Mouse (Mus musculus): ENCODE measurements around the gene Trim47.
A peak's percentile ranks its signal among the peaks of the same experiment; 100 is the strongest.

Trim47 gene

DNA sequence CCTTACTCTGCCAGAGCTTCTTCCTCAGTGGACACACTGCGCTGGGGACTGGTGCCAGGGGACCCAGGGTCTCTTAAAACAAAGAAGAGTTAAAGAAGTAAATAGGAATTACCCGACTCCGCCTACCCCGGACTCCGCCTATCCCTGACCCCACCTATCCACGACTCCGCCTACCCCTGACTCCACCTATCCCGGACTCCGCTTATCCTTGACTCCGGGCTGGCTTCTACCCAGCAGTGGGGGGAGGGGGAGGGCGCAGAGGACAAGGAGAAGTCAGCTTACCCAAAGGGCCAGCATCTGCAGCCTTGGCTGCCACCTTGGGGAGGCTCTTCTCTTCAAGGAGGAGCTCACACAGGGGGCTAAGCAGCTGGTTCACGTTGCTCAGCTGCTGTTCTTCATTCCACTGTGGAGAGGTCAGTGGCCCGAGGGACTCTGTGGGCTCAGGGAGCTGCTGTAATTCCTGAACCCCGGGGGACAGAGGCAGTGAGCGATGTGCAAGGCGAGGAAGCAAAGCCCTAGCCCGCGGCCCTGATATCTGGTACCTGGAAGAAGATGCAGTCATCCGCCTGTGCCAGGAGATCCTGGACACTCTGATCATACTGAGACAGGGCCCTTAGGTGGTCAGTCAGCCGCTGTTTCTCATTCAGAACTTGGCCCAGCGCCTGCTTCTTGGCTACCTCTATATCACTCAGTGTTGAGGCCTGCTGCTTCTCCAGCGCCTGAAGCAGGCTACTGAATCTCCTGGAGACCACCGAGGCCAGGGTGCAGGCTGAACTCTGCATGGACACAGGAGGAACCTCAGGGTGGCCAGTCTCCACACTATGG lies at the start of gene Trim47:
TSS of gene Trim47 (minus strand) at position 55 of the 825 bp plus-strand sequence.
- DNase-seq (ENCODE audit: low read depth in 1 of 2, low spot score in 2 of 2): no peak

DNA sequence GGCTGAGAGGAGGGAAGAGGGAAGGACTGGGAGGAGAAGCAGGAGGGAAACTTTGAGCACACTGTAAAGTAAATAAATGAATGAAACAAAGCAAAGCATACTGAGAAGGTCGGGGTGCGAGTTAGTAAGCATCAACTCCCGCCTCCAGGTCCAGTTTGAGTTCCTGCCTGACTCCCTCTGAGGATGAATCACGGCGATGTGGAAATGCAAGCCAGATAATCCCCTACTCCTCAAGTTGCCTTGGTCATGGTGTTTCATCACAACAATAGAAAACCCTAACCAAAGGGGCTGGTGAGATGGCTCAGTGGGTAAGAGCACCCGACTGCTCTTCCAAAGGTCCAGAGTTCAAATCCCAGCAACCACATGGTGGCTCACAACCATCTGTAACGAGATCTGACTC lies 49.0 kb upstream of the Trim47 start:
- DNase-seq (ENCODE audit: low read depth in 1 of 2, low spot score in 2 of 2): no peak

DNA sequence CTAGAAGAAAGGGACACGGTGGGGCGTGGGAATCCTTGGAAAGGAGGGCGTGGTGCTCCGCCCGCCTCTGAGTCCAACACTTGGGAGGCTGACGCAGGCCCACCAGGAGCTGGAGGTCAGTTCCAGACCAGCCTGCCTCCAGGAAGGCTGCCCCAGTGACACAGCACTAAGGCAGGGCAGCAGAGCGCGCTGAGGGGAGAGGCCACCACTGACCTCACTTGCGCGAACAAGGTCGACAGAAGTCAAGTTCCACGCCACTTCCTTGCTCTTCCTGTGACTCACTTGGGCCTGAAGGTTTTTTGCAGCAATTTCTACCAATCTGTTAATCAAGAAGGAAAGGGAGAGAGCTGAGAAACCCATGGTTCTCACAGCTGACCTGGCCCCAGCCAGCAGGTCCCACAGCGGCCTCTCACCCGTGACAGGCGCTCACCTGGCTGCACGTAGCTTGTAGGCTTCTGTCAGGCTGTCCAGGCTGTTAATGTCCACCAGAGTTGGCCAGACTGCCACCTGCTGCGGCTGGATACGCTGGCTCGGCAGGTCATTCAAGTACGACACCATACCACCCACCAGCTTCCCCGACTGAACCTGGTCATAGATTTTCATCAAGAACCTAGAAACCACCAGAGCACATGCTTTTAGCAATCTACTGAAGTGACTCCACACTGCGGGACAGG lies 47.9 kb upstream of the Trim47 start:
- DNase-seq (ENCODE audit: low read depth in 1 of 2, low spot score in 2 of 2): no peak

DNA sequence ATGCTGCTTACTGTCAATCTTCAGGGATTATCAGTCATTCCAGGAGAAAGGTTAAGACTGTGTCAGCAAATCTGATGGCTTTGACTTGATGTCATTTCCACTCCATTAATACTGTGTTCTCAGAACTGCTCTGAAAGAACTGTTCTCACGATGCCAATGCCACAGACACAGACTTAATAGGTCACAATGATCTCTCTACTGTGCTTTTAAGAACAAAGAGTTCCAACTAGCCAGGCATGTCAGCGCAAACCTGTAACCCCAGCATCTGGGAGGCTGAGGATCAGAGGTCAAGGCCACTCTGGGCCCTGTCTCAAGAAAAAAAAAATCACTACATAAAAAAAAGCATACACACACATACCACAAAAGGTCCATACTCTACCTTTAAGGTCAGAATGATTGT lies 44.9 kb upstream of the Trim47 start:
- DNase-seq (ENCODE audit: low read depth in 1 of 2, low spot score in 2 of 2): no peak

DNA sequence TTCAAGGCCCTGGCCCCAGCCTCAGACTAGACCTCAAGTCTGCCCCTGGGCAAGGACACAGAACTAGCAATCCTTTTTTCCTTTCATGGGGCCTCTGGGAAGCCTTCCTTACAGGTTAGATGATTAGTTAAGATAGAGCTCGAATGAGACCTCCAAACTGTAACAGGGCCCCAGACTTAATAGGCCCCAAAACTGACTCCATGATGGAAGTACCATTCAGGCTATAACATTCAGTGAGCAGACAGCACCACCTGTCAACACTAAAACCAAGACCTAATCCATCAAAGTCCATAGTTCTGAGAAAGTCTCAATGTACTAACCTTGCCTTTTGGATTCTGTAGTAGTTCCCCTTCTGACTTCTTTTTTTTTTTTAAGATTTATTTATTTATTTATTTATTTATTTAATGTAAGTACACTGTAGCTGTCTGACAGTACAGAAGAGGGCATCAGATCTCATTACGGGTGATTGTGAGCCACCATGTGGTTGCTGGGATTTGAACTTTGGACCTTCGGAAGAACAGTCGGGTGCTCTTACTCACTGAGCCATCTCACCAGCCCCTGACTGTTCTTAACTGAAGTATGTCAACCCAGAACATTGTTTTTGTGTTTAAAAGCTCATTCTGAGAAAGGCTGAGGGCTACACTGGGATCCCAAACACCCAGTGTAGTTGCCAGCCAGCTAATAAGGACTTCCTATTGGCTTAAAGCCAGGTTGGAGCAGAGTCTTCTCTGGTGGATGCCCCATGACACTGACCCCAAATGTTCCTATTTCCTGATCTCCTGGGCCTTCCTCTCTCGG lies 43.2 kb upstream of the Trim47 start:
- no peak for DNase-seq (ENCODE audit: low read depth in 1 of 2, low spot score in 2 of 2)

DNA sequence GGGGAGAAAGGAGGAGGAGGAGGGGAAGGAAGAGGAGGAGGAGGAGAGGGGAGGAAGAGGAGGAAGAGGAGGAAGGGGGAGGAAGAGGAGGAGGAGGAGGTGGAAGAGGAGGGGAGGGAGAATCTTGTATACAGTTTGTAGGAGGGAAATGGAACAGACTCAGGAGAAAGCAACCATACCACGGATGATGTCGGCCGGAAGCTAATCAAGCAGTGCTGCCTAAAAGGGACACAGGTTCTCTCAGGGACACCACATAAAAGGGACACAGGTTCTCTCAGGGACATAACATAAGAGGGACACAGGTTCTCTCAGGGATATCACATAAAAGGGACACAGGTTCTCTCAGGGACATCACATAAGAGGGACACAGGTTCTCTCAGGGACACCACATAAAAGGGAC lies 42.2 kb upstream of the Trim47 start:
- no peak for DNase-seq (ENCODE audit: low read depth in 1 of 2, low spot score in 2 of 2)

DNA sequence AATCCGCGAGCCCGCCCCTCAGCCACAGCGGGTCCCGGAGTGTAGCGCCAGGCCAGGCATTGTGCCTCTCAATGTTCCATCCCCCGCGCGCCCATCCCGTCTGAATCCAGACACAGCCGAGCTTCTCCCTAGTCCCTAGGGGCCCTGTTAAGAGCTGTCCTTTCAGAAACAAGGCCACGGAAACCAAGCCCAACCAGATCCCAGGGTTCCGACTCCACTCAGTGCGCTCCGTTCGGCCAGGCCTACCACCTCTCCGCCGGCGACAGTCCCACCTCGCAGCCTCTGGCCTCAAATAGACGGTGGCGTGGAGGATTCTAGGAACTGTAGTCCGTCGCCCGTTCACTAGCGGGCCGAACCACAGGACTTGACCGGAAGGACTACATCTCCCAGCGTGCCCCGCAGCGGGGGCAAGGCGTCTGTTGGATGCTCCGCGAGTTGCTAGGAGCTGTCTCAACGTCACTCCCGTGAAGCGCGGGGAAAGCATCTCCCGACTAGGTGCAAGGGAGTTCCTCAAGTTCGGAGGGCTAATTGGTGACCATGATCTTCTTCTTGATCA lies 41.0 kb upstream of the Trim47 start, which contains the start of gene Fbf1:
TSS of gene Fbf1 (minus strand) at position 283 of the 556 bp plus-strand sequence.
- peak; percentile 83 to 84 for DNase-seq (ENCODE audit: low read depth in 1 of 2, low spot score in 2 of 2)

DNA sequence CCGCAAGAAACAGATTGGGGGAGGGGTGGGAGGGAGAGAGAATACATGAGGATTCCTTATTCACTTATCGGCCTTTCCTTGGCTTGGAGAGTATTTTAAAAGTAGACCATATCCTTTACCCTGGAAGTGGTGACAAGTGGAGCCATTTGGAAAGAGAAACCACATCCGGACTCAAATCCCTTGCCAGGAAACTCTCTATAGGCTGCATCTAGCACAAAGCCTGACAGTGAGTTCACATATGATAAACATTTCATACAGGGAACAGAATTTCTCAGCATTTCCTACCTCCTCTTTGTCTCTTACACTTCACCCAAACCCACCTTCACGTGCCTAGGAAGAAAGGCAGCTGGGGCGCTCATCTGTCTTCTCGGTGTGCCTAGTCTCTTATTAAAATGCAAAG lies 40.2 kb upstream of the Trim47 start:
- no peak for DNase-seq (ENCODE audit: low read depth in 1 of 2, low spot score in 2 of 2)

DNA sequence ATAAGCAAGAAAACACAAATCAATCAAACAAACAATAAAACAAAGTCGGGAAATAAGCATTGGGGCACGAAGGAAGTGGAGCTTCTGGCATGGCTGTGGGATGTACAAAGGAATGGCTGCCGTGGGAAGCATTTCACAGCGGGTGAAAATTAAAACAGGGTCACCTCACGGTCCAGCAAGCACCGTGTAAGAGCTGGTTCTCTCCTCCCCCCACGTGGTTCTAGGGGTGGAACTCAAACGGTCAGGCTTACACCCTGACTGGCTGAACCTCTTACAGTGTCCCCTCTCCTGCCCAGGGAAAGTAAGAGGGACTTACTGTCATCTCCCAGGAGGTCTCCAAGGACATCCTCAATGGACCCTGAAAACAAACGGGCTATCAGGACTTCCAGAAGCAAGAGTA lies 36.0 kb upstream of the Trim47 start:
- DNase-seq (ENCODE audit: low read depth in 1 of 2, low spot score in 2 of 2): no peak

DNA sequence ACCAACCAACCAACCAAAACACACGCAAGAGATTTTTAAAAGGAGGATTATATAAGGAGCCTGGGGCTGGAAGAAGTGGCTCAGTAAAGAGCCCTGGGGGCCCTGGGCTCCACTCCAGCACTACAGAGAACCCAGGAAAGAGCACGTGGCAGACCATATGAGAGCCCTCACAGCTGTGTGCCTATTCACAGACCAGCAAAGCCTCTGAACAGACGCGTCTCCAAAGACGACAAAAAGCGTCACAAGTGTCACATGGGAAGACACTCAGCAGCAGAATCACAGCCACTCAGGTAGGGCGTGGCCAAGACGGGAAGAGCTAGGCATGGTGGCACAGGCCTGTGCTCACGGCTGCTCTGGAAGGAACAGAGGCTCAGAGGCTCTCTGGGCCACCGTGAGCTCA lies 35.1 kb upstream of the Trim47 start:
- no peak for DNase-seq (ENCODE audit: low read depth in 1 of 2, low spot score in 2 of 2)

DNA sequence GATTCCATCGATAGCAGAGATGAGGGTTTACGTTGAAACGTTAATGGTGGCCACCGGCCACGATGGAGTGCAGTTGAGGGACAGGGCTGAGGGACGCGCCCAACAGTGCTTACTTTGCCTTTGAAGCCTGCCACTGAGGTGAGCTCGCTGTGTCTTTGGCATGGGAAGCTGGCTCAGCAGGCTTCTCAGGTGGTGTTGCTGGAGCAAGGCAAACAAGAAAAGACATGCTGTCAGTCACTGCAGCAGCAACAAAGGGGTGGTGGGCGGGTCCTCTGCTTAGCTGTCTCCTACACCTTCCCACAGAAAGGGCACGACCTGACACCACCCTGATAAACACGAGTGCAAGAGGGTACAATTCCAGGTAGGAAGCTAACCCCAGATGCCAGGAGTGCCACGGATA lies 34.3 kb upstream of the Trim47 start:
- DNase-seq (ENCODE audit: low read depth in 1 of 2, low spot score in 2 of 2): no peak

DNA sequence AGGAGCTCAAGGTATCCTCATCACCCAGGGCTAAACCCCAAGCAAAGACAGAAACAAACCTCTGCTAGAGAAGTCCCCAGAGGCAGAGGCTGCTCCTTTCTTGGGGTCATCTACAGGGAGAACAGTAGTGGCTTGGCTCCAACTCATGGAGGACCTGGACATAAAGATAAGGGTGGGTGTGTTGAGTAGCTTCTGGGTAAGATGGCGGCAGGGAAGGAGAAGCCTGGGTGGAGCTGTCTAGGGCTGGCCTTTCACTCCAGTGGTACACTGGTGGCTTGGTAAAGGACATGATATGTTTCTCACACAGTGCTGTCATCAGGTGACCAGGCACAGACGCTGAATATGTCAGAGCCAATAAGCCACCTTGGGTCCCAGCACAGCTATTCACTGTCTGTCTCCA lies 23.9 kb upstream of the Trim47 start:
- DNase-seq (ENCODE audit: low read depth in 1 of 2, low spot score in 2 of 2): no peak

DNA sequence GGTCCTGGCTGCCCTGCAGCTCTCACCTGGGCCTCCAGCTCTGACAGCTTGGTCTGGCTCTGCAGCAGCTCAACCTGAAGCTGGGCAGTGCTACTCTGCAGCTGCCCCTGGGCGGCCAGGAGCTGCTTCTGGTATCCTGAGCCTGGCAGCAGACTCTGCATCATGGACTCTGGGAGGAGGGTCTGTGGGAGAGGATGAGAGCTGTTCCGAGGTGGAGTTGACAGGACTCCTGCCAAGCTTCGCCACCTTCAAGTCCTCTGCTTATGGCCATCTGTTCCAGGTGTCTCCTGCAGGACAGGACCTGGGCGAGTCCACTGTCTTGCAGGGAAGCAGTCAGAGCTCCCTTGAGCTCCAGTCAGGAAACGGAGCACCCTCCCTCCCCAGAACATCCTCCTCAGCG lies 22.3 kb upstream of the Trim47 start:
- DNase-seq (ENCODE audit: low read depth in 1 of 2, low spot score in 2 of 2): no peak

DNA sequence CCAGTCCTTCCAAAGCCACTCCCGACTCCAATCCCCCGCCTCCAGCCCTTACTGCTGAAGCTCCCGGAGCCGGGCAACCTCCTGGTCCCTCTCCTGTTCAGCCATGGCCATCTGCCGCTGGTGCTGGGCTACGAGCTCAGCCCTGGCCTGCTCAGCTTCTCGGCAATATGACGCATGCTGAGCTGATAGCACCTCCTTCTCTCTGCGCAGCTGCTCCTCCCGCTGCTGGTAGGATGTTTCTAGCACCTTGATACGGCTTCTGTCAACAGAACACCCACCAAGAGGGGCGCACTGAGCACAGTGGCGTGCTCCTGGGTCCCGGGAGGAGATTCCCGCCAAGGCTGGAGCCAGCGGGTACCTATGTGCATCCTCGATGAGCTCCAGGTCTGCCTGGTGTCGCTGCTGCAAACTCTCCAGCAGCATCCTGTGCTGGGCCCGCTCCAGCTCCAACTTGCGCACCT lies 21.8 kb upstream of the Trim47 start:
- no peak for DNase-seq (ENCODE audit: low read depth in 1 of 2, low spot score in 2 of 2)

DNA sequence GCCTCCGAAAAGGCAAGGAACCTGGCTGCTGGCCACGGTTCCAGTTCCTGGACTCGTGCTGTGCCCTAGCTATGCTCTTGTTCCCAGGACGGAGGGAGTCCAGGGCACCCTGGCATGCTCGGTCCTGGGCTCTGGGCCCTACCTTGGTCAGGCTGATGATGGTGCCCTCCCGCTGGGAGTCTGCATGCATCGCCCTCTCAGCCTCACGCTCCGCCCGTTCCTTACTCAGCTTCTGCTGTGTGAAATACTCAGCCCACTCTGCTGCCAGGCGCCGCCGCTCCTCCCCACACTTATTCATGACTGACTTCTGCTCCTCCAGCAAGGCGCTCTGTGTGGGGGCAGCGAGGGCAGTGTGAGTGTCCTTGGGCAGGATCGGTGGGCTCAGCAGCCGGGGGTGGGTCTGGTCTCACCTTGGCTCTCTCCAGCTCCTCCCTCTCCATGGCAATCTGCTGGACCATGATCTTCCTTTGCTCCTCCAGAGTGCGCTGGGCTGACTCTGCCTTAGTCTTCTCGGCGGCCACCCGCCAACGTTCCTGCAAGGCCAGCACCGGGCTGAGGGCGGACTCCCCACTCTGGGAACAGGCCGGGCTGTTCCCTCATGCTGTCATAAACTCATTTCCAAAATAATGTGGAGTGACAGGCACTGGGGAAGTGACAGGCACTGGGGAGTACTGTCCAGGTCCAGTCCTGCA lies 19.4 kb upstream of the Trim47 start:
- no peak for DNase-seq (ENCODE audit: low read depth in 1 of 2, low spot score in 2 of 2)

DNA sequence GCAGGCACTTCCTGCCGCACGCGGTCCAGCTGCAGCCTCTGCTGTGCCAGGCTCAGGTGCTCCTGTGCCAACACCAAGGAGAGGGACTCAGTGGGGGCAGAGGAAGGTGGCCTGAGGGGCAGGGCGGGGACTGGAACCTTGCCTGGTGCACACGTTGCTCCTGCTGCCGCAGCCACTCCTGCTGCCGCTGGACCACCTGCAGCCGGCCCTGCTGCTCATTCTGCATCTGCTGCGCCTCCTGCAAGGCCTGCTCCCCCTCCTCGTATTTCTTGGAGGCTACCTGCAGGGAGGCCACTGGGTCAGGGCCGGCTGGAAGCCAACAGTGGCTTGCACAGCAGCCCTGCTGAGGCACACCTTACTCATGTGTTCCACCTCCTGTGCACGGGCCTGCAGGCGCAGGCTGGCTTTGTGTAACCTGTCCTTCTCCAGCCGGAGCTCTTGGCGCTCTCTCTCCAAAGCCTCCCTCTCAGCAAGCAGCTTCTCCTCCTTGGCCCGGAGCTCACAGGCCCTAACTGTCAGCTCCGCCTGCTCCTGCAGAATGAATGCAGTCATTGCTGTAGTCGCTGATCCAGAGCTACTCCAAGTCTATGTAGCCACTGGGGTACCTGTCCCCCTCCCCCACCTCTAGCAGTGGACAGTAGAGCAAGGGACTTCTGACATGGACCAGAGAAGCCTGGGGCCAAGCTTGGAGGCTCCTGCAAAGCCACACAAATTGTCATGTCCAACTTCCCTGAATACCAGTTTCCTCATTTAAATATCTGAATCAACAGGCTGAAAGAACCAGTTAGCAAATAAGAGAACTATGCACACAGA lies 18.7 kb upstream of the Trim47 start:
- DNase-seq (ENCODE audit: low read depth in 1 of 2, low spot score in 2 of 2): no peak

DNA sequence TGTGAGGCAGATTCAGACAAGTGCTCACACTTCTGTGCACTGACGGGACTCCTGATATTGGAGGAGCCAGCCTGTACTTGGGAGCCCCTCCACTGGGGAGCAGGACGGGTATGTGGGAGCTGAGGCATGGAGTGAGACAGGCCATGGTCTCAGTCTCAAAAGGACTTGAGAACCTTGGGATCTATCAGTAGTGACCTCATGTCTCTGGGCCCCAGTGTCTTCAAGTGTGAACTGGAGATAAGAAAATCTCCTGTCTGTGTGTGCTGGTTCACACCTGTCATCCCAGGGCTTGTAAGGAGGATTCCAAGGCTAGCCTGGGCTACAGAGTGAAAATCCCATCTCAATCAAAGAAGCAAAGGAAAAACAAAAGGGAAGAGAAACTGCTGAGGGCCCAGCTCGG lies 16.5 kb upstream of the Trim47 start:
- no peak for DNase-seq (ENCODE audit: low read depth in 1 of 2, low spot score in 2 of 2)

DNA sequence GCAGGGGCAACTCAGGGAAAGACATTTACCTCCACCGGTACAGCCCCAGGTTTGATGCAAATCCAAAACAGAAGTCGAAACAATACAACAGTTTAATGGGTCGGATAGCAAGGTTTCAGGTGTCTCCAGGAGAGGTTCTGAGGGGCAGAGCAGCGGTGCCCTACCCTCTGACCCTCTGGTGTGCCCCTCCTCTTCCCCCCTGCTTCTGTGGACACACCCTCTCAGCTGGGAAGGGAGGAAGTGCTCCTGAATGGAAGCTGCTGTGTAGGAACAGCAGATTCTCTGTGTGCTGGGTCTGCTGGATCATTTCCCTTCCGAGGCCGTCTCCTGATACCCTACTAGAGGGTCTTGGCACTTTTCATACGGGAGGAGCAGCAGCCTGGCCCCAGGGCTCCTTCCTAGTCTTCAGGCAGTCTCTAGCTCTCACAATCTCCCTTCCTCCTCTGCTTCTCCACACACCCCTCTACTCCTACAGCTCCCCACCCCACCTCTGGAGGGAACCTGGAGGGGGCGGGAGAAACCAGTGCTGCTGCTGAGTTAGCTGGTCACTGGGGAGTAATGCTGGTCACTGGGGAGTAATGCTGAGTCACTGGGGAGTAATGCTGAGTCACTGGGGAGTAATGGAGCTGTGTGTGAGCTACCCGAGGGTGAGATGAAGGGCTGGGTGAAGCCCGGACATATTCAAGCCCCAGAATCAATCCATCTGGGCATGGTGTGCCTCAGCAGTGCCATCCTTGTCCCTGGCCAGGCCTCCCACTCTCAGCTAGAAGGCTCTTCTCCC lies 15.4 kb upstream of the Trim47 start:
- no peak for DNase-seq (ENCODE audit: low read depth in 1 of 2, low spot score in 2 of 2)

DNA sequence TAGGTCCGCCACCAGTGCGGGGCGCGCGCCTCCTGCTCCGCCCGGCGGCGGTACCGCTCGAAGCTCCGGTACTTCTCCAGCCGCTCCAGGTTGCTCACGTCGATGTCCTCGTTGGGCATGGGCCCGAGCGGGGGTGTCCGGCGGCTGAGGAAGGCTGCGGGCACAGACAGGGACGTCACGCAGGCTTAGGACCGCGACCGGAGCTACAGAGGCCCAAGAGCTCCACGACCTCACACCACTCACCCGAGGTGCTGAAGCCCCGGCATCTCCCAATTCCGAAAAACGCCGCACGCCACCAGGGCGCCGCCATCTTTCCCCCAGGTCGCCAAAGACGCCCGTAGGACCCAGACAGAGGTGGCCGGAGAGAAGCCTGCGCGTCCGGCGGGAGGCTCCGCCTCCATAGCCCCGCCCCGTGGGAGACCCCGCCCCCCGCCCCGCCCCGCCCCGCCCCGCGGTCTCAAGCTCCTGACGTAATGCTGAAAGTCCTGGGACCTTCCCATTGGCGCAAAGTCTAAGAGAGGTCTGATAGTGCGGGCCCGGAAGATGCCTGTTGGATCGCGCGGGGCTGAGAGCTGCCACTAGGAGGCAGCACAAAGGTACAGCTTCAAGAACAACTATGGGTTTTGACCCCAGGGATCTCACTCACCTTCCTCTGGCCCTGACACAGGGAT lies 11.6 kb upstream of the Trim47 start, which contains the start of gene Mrpl38:
TSS of gene Mrpl38 (minus strand) at position 401 of the 671 bp plus-strand sequence.
- DNase-seq (ENCODE audit: low read depth in 1 of 2, low spot score in 2 of 2): peak; percentile 61 to 77
